Comparison of ENCODE assay signal across 11 mouse cellular contexts in genomic region chr14:31400896-31401295, GRCm38 (mm10). TPM values are rescaled to one million over a fixed set of nuclear protein-coding genes. Genes with fewer than 3 reads are reported as not detected.
DNase-seq lines count a peak whose midpoint lies in the region; ATAC-seq and TF ChIP-seq lines count a peak whose summit lies in the region.
"Had no signal": no experiment of that assay in that cellular context is flagged by ENCODE, and none has a peak within 500 bp of the region (broad histone marks: within the 10 kb centered on the region; RNA-seq: fewer than 3 reads in every experiment).

No protein-coding gene starts in this region.

- H3K27ac ChIP-seq in left cerebral cortex, adult 2 months, result peak overlapping the region; percentile 65
- H3K27ac ChIP-seq in small intestine, adult 2 months (ENCODE audit: insufficient read depth, low read depth, low read length), result 0 out of 2 replicates have a peak overlapping the region, but pooled peaks have one; percentile 0
- no peak overlapping the region for H3K27ac ChIP-seq in midbrain, embryonic 11.5 days (ENCODE audit: low read depth, low read length)
- H3K27ac ChIP-seq: hindbrain, embryonic 15.5 days had no signal

- no peak overlapping the region for H3K4me3 ChIP-seq in left cerebral cortex, adult 2 months
- no peak overlapping the region for H3K4me3 ChIP-seq in small intestine, adult 2 months (ENCODE audit: low read depth, low read length)
- H3K4me3 ChIP-seq in midbrain, embryonic 11.5 days (ENCODE audit: low read depth, low read length), result no peak overlapping the region
- H3K4me3 ChIP-seq: hindbrain, embryonic 15.5 days had no signal

- no peak for TF ChIP-seq POLR2A in small intestine, adult 2 months (IDR thresholded peaks at IDR 0.05; ENCODE audit: low read depth, low read length)

- no peaks in the 10 kb centered on the region for H3K36me3 ChIP-seq in small intestine, adult 2 months (ENCODE audit: control insufficient read depth, insufficient read depth, low read length)
- no peaks in the 10 kb centered on the region for H3K36me3 ChIP-seq in midbrain, embryonic 11.5 days (ENCODE audit: control insufficient read depth, insufficient read depth, low read length)

- H3K9me3 ChIP-seq in midbrain, embryonic 11.5 days (ENCODE audit: control insufficient read depth, low read length), result no peaks in the 10 kb centered on the region
- H3K9me3 ChIP-seq: hindbrain, embryonic 15.5 days had no signal

- ATAC-seq in midbrain, embryonic 11.5 days (ENCODE audit: low FRiP score), result no peak

- H3K27me3 ChIP-seq in small intestine, adult 2 months (ENCODE audit: control insufficient read depth, insufficient read depth, low read length), result no peaks in the 10 kb centered on the region
- H3K27me3 ChIP-seq in midbrain, embryonic 11.5 days (ENCODE audit: control insufficient read depth, insufficient read depth, low read length), result no peaks in the 10 kb centered on the region
- H3K27me3 ChIP-seq: hindbrain, embryonic 15.5 days had no signal

- H3K4me2 ChIP-seq in midbrain, embryonic 11.5 days, result no peak overlapping the region
- H3K4me2 ChIP-seq: hindbrain, embryonic 15.5 days had no signal

- 40% methylated on average over 11 of the region's 11 CpGs for WGBS in small intestine, adult 2 months
- WGBS in midbrain, embryonic 11.5 days, result 89% methylated on average over 11 of the region's 11 CpGs

- intact Hi-C loops in left cerebral cortex, adult 2 months (cut with DNase I), result loop anchor here (5.0 kb wide), 1 partner anchor 36 kb away; the partner anchor contains the start of gene Sh3bp5
- intact Hi-C loops in left cerebral cortex, postnatal 25 days (cut with DNase I), result no loop called here

- H3K9ac ChIP-seq in midbrain, embryonic 11.5 days (ENCODE audit: low read length), result no peak overlapping the region
- H3K9ac ChIP-seq: hindbrain, embryonic 15.5 days had no signal

- DNase-seq in adrenal gland, postnatal 10 days, result peak; percentile 62
- no peak for DNase-seq in adrenal gland, adult 8-10 months
- no peak for DNase-seq in left cerebral cortex, adult 2 months (ENCODE audit: extremely low spot score in 1 of 2, low spot score in 2 of 2)
- no peak for DNase-seq in left cerebral cortex, postnatal 25 days (ENCODE audit: low spot score in 2 of 2)
- DNase-seq in adrenal gland, postnatal 36 days, result peak; percentile 61 to 65
- DNase-seq in midbrain, embryonic 11.5 days (ENCODE audit: low spot score, missing footprints), result no peak
- no peak for DNase-seq in lung, postnatal 10 days
- DNase-seq: kidney, postnatal 14 days; liver had no signal

- no peak for TF ChIP-seq CTCF in left cerebral cortex, adult 2 months (IDR thresholded peaks at IDR 0.05)
- no peak for TF ChIP-seq CTCF in small intestine, adult 2 months (IDR thresholded peaks at IDR 0.05; ENCODE audit: extremely low read depth, insufficient read length, insufficient replicate concordance, low read depth, low read length)

- peaks cover 3% of the 10 kb centered on the region; the same call in 1 of the 2 replicates for H3K4me1 ChIP-seq in small intestine, adult 2 months (ENCODE audit: control insufficient read depth, insufficient read depth, insufficient read length, low read length)
- H3K4me1 ChIP-seq in midbrain, embryonic 11.5 days (ENCODE audit: control insufficient read depth, insufficient read depth, low read length), result no peaks in the 10 kb centered on the region

RNA-seq across cellular contexts. Expression of gene Sh3bp5, which starts 35.0 kb away (rescaled TPM):
- 100 to 1,000 TPM; 107 to 135 TPM for total RNA-seq in adrenal gland, postnatal 10 days (2021)
- total RNA-seq in adrenal gland, adult 8-10 months (2022), result 100 to 1,000 TPM; 112 to 172 (median 115) TPM
- 10 to 100 TPM; 63.5 to 65.4 TPM for total RNA-seq in left cerebral cortex, adult 2 months (2021)
- total RNA-seq in left cerebral cortex, postnatal 25 days (2021), result 10 to 100 TPM; 56.7 to 65.8 TPM
- 100 to 1,000 TPM; 147 to 211 TPM for total RNA-seq in adrenal gland, postnatal 36 days (2021)
- polyA plus RNA-seq in small intestine, adult 2 months (2012; rRNA removed), result 3.0 and 6.9 TPM in 2 replicates
- polyA plus RNA-seq in midbrain, embryonic 11.5 days (2014; fragmentation: Nextera tagmentation; extraction: Ambion mirVana), result 15.3 and 15.8 TPM in 2 replicates

Comparison
In these comparisons a context has a peak if more than half of its experiments do, and no peak if none do; other contexts are left out.
1. DNase-seq: peak in adrenal gland, postnatal 10 days (single experiment) and adrenal gland, postnatal 36 days (2 of 2); none in adrenal gland, adult 8-10 months (single experiment), left cerebral cortex, adult 2 months (0 of 2), left cerebral cortex, postnatal 25 days (0 of 2), midbrain, embryonic 11.5 days (single experiment) and lung, postnatal 10 days (single experiment).